Mouse (Mus musculus): Measurements from ENCODE around the gene Zbtb16. TPM values are rescaled to one million over a fixed set of nuclear protein-coding genes. Genes with fewer than 3 reads are reported as not detected.
A peak's percentile ranks its signal among the peaks of the same experiment; 100 is the strongest.

Gene Zbtb16
- total and polyA plus RNA-seq, 2 experiments from 2014 or later = 6.8 to 13.5 TPM

GRCm38 (mm10) chr9:48673213-48673612 lies 162.8 kb downstream of the Zbtb16 start:
- Histone ChIP-seq H3K36me3 (ENCODE audit: insufficient read depth, low read length) (no peaks in the 10 kb centered on the region), H3K4me3 (ENCODE audit: low read length) (no peak overlapping the region), H3K9me3 (ENCODE audit: low read length) (no peaks in the 10 kb centered on the region), H3K4me2 (ENCODE audit: low read depth, low read length) (no peak overlapping the region), H3K27ac (no peak overlapping the region), H3K4me1 (ENCODE audit: insufficient read depth, low read length) (peaks cover 18% of the 10 kb centered on the region), H3K9ac (replicated peaks; ENCODE audit: low read length) (no peak overlapping the region), H3K27me3 (ENCODE audit: insufficient read depth, low read length) (peaks cover 7% of the 10 kb centered on the region; the same call in 1 of the 2 replicates)
- no peak for TF ChIP-seq CTCF (IDR thresholded peaks at IDR 0.05; ENCODE audit: low read depth)
- DNase-seq (ENCODE audit: low spot score) (no peak), ATAC-seq (no peak)
- 67% methylated on average over 6 of the region's 6 CpGs for WGBS

GRCm38 (mm10) chr9:48671841-48672240 lies 164.2 kb downstream of the Zbtb16 start:
- no peak overlapping the region for H3K4me2 ChIP-seq (ENCODE audit: low read depth, low read length)
- TF ChIP-seq CTCF (IDR thresholded peaks at IDR 0.05; ENCODE audit: low read depth) = no peak
- no peak overlapping the region for H3K4me3 ChIP-seq (ENCODE audit: low read length)
- ATAC-seq (no peak), DNase-seq (ENCODE audit: low spot score) (no peak)
- H3K27ac ChIP-seq = no peak overlapping the region
- H3K9ac ChIP-seq (replicated peaks; ENCODE audit: low read length) = no peak overlapping the region
- H3K27me3 ChIP-seq (ENCODE audit: insufficient read depth, low read length) = peaks cover 7% of the 10 kb centered on the region; the same call in 1 of the 2 replicates
- H3K4me1 ChIP-seq (ENCODE audit: insufficient read depth, low read length) = peaks cover 18% of the 10 kb centered on the region
- H3K9me3 ChIP-seq (ENCODE audit: low read length) = no peaks in the 10 kb centered on the region
- no peaks in the 10 kb centered on the region for H3K36me3 ChIP-seq (ENCODE audit: insufficient read depth, low read length)

- Histone ChIP-seq H3K27me3 (ENCODE audit: insufficient read depth, low read length) (peaks cover 12% of the 10 kb centered on the region; the same call in 1 of the 2 replicates), H3K27ac (no peak overlapping the region), H3K4me3 (ENCODE audit: low read length) (no peak overlapping the region), H3K36me3 (ENCODE audit: insufficient read depth, low read length) (no peaks in the 10 kb centered on the region), H3K4me1 (ENCODE audit: insufficient read depth, low read length) (peaks cover 16% of the 10 kb centered on the region), H3K9me3 (ENCODE audit: low read length) (no peaks in the 10 kb centered on the region), H3K4me2 (ENCODE audit: low read depth, low read length) (no peak overlapping the region), H3K9ac (replicated peaks; ENCODE audit: low read length) (no peak overlapping the region)
- WGBS = 82% methylated on average over 13 of the region's 13 CpGs
- TF ChIP-seq CTCF (IDR thresholded peaks at IDR 0.05; ENCODE audit: low read depth) = no peak
- DNase-seq (ENCODE audit: low spot score) (no peak), ATAC-seq (no peak)
Measured at GRCm38 (mm10) chr9:48670156-48670555, 165.9 kb downstream of the Zbtb16 start.

GRCm38 (mm10) chr9:48669672-48670071 lies 166.3 kb downstream of the Zbtb16 start:
- no peak for TF ChIP-seq CTCF (IDR thresholded peaks at IDR 0.05; ENCODE audit: low read depth)
- 44% methylated on average over 10 of the region's 10 CpGs for WGBS
- no peaks in the 10 kb centered on the region for H3K9me3 ChIP-seq (ENCODE audit: low read length)

DNA sequence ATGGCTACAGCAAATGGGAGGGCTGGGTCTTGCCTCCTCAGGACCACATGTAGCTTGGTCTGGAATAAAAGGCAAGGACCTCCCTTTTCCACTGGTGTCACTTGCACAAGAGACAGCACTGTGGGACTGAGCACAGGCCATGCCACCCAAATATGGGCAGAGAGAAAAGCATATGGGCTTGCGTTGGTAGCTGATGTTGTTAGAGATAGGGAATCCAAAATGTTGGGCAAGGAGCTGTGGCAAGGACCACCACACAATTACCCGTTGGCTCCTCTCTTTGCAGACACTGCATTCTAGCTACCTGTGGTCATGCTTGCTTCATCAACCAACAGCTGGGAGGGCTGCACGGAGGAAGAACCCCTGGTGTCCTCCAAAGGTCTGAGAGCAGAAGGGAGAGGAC lies 169.3 kb downstream of the Zbtb16 start:
- no peak overlapping the region for H3K4me3 ChIP-seq (ENCODE audit: low read length)
- no peak for ATAC-seq
- H3K4me1 ChIP-seq (ENCODE audit: insufficient read depth, low read length) = peaks cover 15% of the 10 kb centered on the region
- no peak for TF ChIP-seq CTCF (IDR thresholded peaks at IDR 0.05; ENCODE audit: low read depth)
- no peak overlapping the region for H3K9ac ChIP-seq (replicated peaks; ENCODE audit: low read length)
- no peaks in the 10 kb centered on the region for H3K9me3 ChIP-seq (ENCODE audit: low read length)
- no peak overlapping the region for H3K4me2 ChIP-seq (ENCODE audit: low read depth, low read length)
- 97% methylated on average over 3 of the region's 3 CpGs for WGBS
- H3K36me3 ChIP-seq (ENCODE audit: insufficient read depth, low read length) = no peaks in the 10 kb centered on the region
- no peak overlapping the region for H3K27ac ChIP-seq
- DNase-seq (ENCODE audit: low spot score) = no peak
- peaks cover 6% of the 10 kb centered on the region; the same call in 1 of the 2 replicates for H3K27me3 ChIP-seq (ENCODE audit: insufficient read depth, low read length)

More at GRCm38 (mm10) chr9:48669672-48670071, 166.3 kb downstream of the Zbtb16 start:
- DNase-seq (ENCODE audit: low spot score) (peak; percentile 23), ATAC-seq (0 out of 2 replicates have a peak, but pooled peaks have one; percentile 18)
- Histone ChIP-seq H3K4me1 (ENCODE audit: insufficient read depth, low read length) (peaks cover 11% of the 10 kb centered on the region), H3K4me2 (ENCODE audit: low read depth, low read length) (no peak overlapping the region), H3K27me3 (ENCODE audit: insufficient read depth, low read length) (peaks cover 12% of the 10 kb centered on the region; the same call in 1 of the 2 replicates), H3K27ac (no peak overlapping the region), H3K36me3 (ENCODE audit: insufficient read depth, low read length) (no peaks in the 10 kb centered on the region), H3K4me3 (ENCODE audit: low read length) (no peak overlapping the region), H3K9ac (replicated peaks; ENCODE audit: low read length) (no peak overlapping the region)

DNA sequence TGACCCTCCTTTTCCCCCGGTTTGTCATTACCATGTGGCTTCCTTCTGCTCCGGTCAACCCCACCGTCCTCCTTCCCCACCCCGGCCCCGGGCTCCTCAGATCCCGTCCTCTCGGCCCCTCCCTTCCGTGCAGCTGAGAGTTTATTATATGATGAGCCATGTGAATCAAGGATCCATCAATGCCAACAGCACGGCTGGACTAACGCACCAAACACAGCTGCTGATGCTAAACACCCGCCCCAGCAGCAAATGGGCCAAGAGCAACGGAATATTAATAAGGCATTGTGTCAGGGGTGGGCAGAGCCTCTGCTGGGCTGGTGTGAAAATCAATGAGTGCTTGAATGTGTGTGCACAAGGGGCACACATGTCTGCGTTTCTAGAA lies 173.0 kb downstream of the Zbtb16 start:
- Histone ChIP-seq H3K27ac (no peak overlapping the region), H3K4me1 (ENCODE audit: insufficient read depth, low read length) (peaks cover 15% of the 10 kb centered on the region), H3K4me3 (ENCODE audit: low read length) (no peak overlapping the region), H3K9me3 (ENCODE audit: low read length) (no peaks in the 10 kb centered on the region), H3K4me2 (ENCODE audit: low read depth, low read length) (0 out of 2 replicates have a peak overlapping the region, but pooled peaks have one; percentile 17), H3K36me3 (ENCODE audit: insufficient read depth, low read length) (no peaks in the 10 kb centered on the region), H3K9ac (replicated peaks; ENCODE audit: low read length) (no peak overlapping the region), H3K27me3 (ENCODE audit: insufficient read depth, low read length) (peaks cover 4% of the 10 kb centered on the region; the same call in 1 of the 2 replicates)
- 13% methylated on average over 13 of the region's 13 CpGs for WGBS
- ATAC-seq = peak; percentile 41; the same call in 1 of the 2 replicates
- no peak for DNase-seq (ENCODE audit: low spot score)
- no peak for TF ChIP-seq CTCF (IDR thresholded peaks at IDR 0.05; ENCODE audit: low read depth)

GRCm38 (mm10) chr9:48662361-48663051 lies 173.5 kb downstream of the Zbtb16 start:
- H3K27ac ChIP-seq = no peak overlapping the region
- peak; percentile 23; the same call in 1 of the 2 replicates for TF ChIP-seq CTCF (IDR thresholded peaks at IDR 0.05; ENCODE audit: low read depth)
- ATAC-seq (peak; percentile 41; the same call in 1 of the 2 replicates), DNase-seq (ENCODE audit: low spot score) (peak; percentile 67)
- H3K9ac ChIP-seq (replicated peaks; ENCODE audit: low read length) = no peak overlapping the region
- peaks cover 4% of the 10 kb centered on the region; the same call in 1 of the 2 replicates for H3K27me3 ChIP-seq (ENCODE audit: insufficient read depth, low read length)
- 0 out of 2 replicates have a peak overlapping the region, but pooled peaks have one; percentile 17 for H3K4me2 ChIP-seq (ENCODE audit: low read depth, low read length)
- H3K4me3 ChIP-seq (ENCODE audit: low read length) = no peak overlapping the region
- no peaks in the 10 kb centered on the region for H3K9me3 ChIP-seq (ENCODE audit: low read length)
- WGBS = 16% methylated on average over 15 of the region's 15 CpGs
- no peaks in the 10 kb centered on the region for H3K36me3 ChIP-seq (ENCODE audit: insufficient read depth, low read length)
- peaks cover 15% of the 10 kb centered on the region for H3K4me1 ChIP-seq (ENCODE audit: insufficient read depth, low read length)

All from hindbrain, postnatal 0 days (tissue).